Mouse (Mus musculus): ENCODE results near the gene Naa50.

DNA sequence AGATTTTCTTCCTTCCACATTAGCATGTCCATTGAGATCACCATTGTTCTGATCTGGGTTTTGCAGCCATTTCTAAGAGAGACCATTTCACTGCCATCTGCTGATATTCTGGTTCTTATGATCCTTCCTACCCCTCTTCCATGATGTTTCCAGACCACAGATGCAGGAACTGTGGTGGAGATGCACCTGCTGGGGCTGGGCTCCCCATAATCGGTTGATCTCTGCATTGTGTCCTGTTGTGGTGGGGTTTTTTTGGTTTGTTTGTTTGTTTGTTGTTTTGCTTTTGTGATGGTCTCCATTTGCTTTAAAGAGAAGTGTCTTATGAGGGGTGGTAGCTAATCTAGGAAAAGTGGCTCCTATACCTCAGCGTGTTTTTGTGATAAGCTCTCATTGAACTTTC lies 36.9 kb downstream of the Naa50 start:
- no peak for TF ChIP-seq CTCF (IDR thresholded peaks at IDR 0.05; ENCODE audit: low read depth, low read length)
- TF ChIP-seq POLR2A (IDR thresholded peaks at IDR 0.05; ENCODE audit: insufficient read depth, low read length): no peak
